Mouse (Mus musculus): ENCODE results near the gene Mapk11. TPM values are rescaled to one million over a fixed set of nuclear protein-coding genes. Genes with fewer than 3 reads are reported as not detected.
A peak's percentile ranks its signal among the peaks of the same experiment; 100 is the strongest.

The Mapk11 gene
- polyA plus RNA-seq, 2 experiments, result 0.83 to 0.84 TPM

DNA sequence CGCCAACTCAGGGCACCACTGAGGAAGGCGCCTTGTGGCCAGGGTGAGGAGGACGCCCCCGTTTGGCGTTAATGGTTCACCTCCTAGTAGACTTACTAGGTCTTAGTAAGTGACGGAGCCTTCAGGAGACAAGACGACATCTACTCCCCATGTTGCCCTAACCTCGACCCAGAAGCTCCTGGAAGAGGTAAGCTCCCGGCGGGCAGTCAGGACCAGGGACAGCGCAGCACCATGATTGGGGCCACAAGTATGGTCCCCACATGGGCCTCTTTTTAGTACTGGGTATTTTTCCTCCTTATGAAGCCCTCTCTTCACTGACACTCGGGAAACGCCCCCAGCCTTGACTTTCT is 588 bp upstream of the Mapk11 start:
- DNase-seq (ENCODE audit: low read depth in 3 of 3, low spot score in 3 of 3), result no peak
- H3K4me2 ChIP-seq (ENCODE audit: low read depth), result peak overlapping the region; percentile 68
- H3K36me3 ChIP-seq (replicated peaks; ENCODE audit: control insufficient read depth, insufficient read depth, low read depth), result no peaks in the 10 kb centered on the region
- peak; percentile 26; the same call in 1 of the 2 replicates for ATAC-seq (ENCODE audit: insufficient read depth)
- no peaks in the 10 kb centered on the region for H3K9me3 ChIP-seq (ENCODE audit: control insufficient read depth, low read length)
- TF ChIP-seq EP300 (IDR thresholded peaks at IDR 0.05; ENCODE audit: low read depth) (no peak), CTCF (IDR thresholded peaks at IDR 0.05; ENCODE audit: low read depth) (no peak)
- H3K27ac ChIP-seq, result no peak overlapping the region
- no peak overlapping the region for H3K9ac ChIP-seq (replicated peaks)
- H3K27me3 ChIP-seq (ENCODE audit: control insufficient read depth, insufficient read depth, low read length), result peaks cover 53% of the 10 kb centered on the region
- WGBS (ENCODE audit: insufficient replicate concordance), result 1% methylated on average over 13 of the region's 13 CpGs
- no peak overlapping the region for H3K4me3 ChIP-seq (ENCODE audit: insufficient read depth in 1 of 2, low read depth in 2 of 2, low read length in 2 of 2)
- no peaks in the 10 kb centered on the region; a peak in 1 of 4 replicates for H3K4me1 ChIP-seq (replicated peaks; ENCODE audit: control insufficient read depth in 2 of 2, insufficient read depth in 2 of 2, low read length in 1 of 2)

DNA sequence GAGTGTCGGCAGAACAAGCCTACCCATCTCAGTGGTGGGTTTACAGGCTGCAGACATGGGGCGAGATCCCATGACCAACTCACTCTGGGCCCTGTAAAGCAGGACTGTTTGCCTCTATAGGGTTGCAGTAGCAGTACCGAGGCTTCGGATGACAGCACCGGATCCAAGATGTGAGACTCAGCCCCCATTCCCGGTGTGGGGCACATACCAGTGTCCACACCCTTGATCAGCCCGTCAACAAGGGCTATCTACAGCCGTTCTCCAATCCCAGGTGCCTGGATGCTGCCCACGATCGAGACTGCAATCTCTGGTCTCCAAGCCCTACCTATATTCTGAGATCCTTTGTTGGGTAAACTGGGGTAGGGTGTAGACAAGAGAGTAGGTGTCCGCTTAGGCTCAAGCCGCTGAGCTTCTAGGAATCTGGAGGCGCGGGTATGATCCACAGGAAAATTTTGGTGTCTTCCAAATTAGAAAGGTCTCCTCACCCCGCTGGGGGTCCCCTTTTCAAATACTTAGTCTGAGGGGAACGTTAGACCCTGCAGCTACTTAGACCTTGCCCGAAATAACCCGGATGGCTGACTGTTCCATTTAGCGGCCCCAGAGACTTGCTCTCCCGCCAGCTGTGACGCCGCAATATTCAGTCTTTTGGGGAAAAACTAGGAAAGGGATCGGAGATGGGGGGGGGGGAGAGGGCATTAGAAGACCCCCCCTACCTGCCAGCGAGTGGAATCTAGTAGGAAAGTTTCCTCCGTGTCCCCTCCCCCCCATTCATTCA is 745 bp downstream of the Mapk11 start:
- Histone ChIP-seq H3K9me3 (ENCODE audit: control insufficient read depth, low read length) (no peaks in the 10 kb centered on the region), H3K4me3 (ENCODE audit: insufficient read depth in 1 of 2, low read depth in 2 of 2, low read length in 2 of 2) (peak overlapping the region; percentile 42 to 51), H3K4me2 (ENCODE audit: low read depth) (peak overlapping the region; percentile 68), H3K27ac (no peak overlapping the region), H3K9ac (replicated peaks) (no peak overlapping the region), H3K36me3 (replicated peaks; ENCODE audit: control insufficient read depth, insufficient read depth, low read depth) (no peaks in the 10 kb centered on the region), H3K27me3 (ENCODE audit: control insufficient read depth, insufficient read depth, low read length) (peaks cover 53% of the 10 kb centered on the region), H3K4me1 (replicated peaks; ENCODE audit: control insufficient read depth in 2 of 2, insufficient read depth in 2 of 2, low read length in 1 of 2) (no peaks in the 10 kb centered on the region; a peak in 1 of 4 replicates)
- DNase-seq (ENCODE audit: low read depth in 3 of 3, low spot score in 3 of 3) (no peak), ATAC-seq (ENCODE audit: insufficient read depth) (no peak)
- no peak for TF ChIP-seq EP300 (IDR thresholded peaks at IDR 0.05; ENCODE audit: low read depth)
- no peak for TF ChIP-seq CTCF (IDR thresholded peaks at IDR 0.05; ENCODE audit: low read depth)
- WGBS (ENCODE audit: insufficient replicate concordance), result 9% methylated on average over 25 of the region's 25 CpGs

DNA sequence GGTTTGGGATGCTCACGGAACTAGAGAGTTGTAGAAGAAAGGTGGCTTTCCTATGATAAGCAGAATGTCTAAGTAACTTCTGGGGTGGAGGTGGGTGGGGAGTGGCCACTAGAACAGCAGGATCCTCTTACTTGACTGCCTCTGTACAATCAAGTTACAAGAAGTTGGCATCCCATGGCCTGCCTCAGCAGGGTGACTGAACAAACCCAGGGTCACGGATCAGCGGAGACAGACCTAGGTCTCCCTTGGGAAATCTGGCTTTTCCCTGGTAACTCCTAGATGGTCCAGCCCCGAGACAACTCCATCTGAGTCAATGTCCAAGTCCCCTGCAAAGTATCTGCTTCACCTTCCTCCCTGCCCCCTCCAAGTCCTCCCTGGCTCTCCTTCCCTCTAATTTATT is 1.5 kb downstream of the Mapk11 start:
- DNase-seq (ENCODE audit: low read depth in 3 of 3, low spot score in 3 of 3), result no peak
- no peaks in the 10 kb centered on the region; a peak in 1 of 4 replicates for H3K4me1 ChIP-seq (replicated peaks; ENCODE audit: control insufficient read depth in 2 of 2, insufficient read depth in 2 of 2, low read length in 1 of 2)
- H3K36me3 ChIP-seq (replicated peaks; ENCODE audit: control insufficient read depth, insufficient read depth, low read depth), result no peaks in the 10 kb centered on the region
- H3K27ac ChIP-seq, result no peak overlapping the region
- no peaks in the 10 kb centered on the region for H3K9me3 ChIP-seq (ENCODE audit: control insufficient read depth, low read length)
- no peak overlapping the region for H3K4me3 ChIP-seq (ENCODE audit: insufficient read depth in 1 of 2, low read depth in 2 of 2, low read length in 2 of 2)
- TF ChIP-seq EP300 (IDR thresholded peaks at IDR 0.05; ENCODE audit: low read depth) (no peak), CTCF (IDR thresholded peaks at IDR 0.05; ENCODE audit: low read depth) (no peak)
- peaks cover 53% of the 10 kb centered on the region for H3K27me3 ChIP-seq (ENCODE audit: control insufficient read depth, insufficient read depth, low read length)
- no peak overlapping the region for H3K4me2 ChIP-seq (ENCODE audit: low read depth)
- no peak overlapping the region for H3K9ac ChIP-seq (replicated peaks)
- no peak for ATAC-seq (ENCODE audit: insufficient read depth)
- WGBS (ENCODE audit: insufficient replicate concordance), result 36% methylated on average over 4 of the region's 4 CpGs

DNA sequence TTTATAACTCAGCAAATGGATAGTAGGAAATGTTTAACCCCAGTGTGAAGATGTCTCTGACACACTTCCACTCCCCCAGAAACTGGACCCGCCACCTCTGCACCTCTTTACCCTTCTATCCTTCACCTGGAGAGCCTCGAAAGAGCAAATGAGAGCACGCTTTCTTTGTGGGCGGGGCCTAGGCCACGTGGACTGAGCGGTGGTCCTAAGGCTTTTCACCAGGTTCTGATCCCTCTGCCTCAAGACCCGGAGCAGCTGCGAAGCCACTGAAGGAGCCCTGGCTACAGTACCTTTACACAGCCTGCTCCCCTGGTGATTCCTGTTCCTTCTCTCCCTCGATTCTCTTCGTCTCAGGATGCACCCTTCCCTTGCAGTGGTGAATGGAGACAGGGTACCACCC is 2.0 kb downstream of the Mapk11 start:
- H3K36me3 ChIP-seq (replicated peaks; ENCODE audit: control insufficient read depth, insufficient read depth, low read depth), result no peaks in the 10 kb centered on the region
- no peak for ATAC-seq (ENCODE audit: insufficient read depth)
- no peak overlapping the region for H3K4me3 ChIP-seq (ENCODE audit: insufficient read depth in 1 of 2, low read depth in 2 of 2, low read length in 2 of 2)
- H3K27ac ChIP-seq, result no peak overlapping the region
- H3K4me1 ChIP-seq (replicated peaks; ENCODE audit: control insufficient read depth in 2 of 2, insufficient read depth in 2 of 2, low read length in 1 of 2), result no peaks in the 10 kb centered on the region; a peak in 1 of 4 replicates
- no peak overlapping the region for H3K4me2 ChIP-seq (ENCODE audit: low read depth)
- no peak for TF ChIP-seq EP300 (IDR thresholded peaks at IDR 0.05; ENCODE audit: low read depth)
- no peak overlapping the region for H3K9ac ChIP-seq (replicated peaks)
- WGBS (ENCODE audit: insufficient replicate concordance), result 20% methylated on average over 10 of the region's 10 CpGs
- H3K27me3 ChIP-seq (ENCODE audit: control insufficient read depth, insufficient read depth, low read length), result peaks cover 58% of the 10 kb centered on the region
- H3K9me3 ChIP-seq (ENCODE audit: control insufficient read depth, low read length), result no peaks in the 10 kb centered on the region
- DNase-seq (ENCODE audit: low read depth in 3 of 3, low spot score in 3 of 3), result no peak

DNA sequence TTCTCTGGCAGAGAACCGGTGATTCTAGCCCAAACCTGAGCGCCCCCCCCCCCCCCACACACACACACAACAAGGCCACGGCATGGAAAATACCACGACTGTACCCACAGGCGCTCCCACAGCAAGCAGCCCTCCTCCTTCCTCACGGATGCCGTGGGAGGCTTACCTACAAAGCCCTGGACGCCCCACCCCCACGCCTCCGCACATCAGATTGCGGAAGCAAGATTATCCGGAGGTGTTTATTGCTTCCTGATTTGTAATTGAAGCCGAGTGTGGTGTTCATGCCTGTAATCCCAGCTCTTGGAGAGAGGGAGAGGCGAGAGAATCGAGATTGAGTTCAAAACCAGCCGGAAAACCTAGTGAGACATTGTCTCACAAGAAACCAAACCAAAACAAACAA is 2.4 kb downstream of the Mapk11 start:
- H3K27me3 ChIP-seq (ENCODE audit: control insufficient read depth, insufficient read depth, low read length), result peaks cover 59% of the 10 kb centered on the region
- H3K4me1 ChIP-seq (replicated peaks; ENCODE audit: control insufficient read depth in 2 of 2, insufficient read depth in 2 of 2, low read length in 1 of 2), result no peaks in the 10 kb centered on the region; a peak in 1 of 4 replicates
- no peak overlapping the region for H3K4me2 ChIP-seq (ENCODE audit: low read depth)
- TF ChIP-seq EP300 (IDR thresholded peaks at IDR 0.05; ENCODE audit: low read depth) (no peak), CTCF (IDR thresholded peaks at IDR 0.05; ENCODE audit: low read depth) (no peak)
- WGBS (ENCODE audit: insufficient replicate concordance), result 3% methylated on average over 16 of the region's 16 CpGs
- no peak overlapping the region for H3K9ac ChIP-seq (replicated peaks)
- ATAC-seq (ENCODE audit: insufficient read depth), result no peak
- H3K36me3 ChIP-seq (replicated peaks; ENCODE audit: control insufficient read depth, insufficient read depth, low read depth), result no peaks in the 10 kb centered on the region
- H3K4me3 ChIP-seq (ENCODE audit: insufficient read depth in 1 of 2, low read depth in 2 of 2, low read length in 2 of 2), result no peak overlapping the region
- DNase-seq (ENCODE audit: low read depth in 3 of 3, low spot score in 3 of 3), result no peak
- no peak overlapping the region for H3K27ac ChIP-seq
- no peaks in the 10 kb centered on the region for H3K9me3 ChIP-seq (ENCODE audit: control insufficient read depth, low read length)
